Mouse (Mus musculus): ENCODE results near the gene Actn2. TPM values are rescaled to one million over a fixed set of nuclear protein-coding genes. Genes with fewer than 3 reads are reported as not detected.

Gene Actn2
- polyA plus RNA-seq, 1 experiment from 2014 or later: 1.8 TPM

DNA sequence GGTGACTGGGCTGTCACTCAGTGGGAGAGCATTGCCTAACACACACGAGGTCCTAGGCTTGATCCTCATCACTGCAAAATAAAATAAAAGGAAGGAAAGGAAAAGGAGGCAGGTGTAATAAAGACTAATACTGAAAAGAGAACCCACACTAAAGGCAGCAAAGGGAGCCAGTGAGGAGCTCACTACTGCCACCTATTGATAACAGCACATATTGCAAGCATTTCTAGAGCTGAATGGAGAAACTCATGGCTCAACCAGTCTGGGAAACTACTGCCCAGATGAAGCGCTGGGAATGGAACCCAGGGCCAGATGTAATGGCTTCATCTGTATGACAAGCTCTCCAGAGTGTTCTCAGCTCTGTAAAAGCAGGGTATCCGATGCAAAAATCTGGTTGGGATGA, 67.6 kb downstream of the Actn2 start:
- Histone ChIP-seq H3K4me1 (no peaks in the 10 kb centered on the region), H3K36me3 (no peaks in the 10 kb centered on the region), H3K4me3 (no peak overlapping the region), H3K9me3 (replicated peaks) (no peaks in the 10 kb centered on the region), H3K27me3 (ENCODE audit: low read depth, poor library complexity, severe bottlenecking) (no peaks in the 10 kb centered on the region), H3K27ac (replicated peaks) (no peak overlapping the region)
- no peak for DNase-seq (ENCODE audit: low spot score)
- 55% methylated on average over 3 of the region's 3 CpGs for WGBS

DNA sequence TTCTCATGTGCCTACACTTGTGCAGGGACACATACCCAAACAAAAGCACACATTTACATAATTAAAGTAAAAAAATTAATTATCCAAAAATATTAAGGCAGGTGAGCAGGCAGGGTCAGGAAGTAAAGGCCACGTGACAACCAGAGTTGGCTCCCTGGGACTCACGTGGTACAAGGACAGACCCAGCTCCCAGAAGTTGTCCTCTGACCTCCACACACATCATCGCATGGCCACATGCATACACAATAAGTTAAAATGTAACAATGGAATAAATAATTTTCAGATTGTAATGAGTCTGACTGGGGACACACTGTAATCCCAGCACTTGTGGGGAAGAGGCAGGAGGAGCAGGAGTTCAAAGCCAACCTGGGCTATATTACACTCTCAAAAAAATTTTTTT, 72.6 kb downstream of the Actn2 start:
- Histone ChIP-seq H3K4me1 (no peaks in the 10 kb centered on the region), H3K27me3 (ENCODE audit: low read depth, poor library complexity, severe bottlenecking) (no peaks in the 10 kb centered on the region), H3K4me3 (no peak overlapping the region), H3K27ac (replicated peaks) (no peak overlapping the region), H3K36me3 (no peaks in the 10 kb centered on the region), H3K9me3 (replicated peaks) (no peaks in the 10 kb centered on the region)
- 96% methylated on average over 3 of the region's 3 CpGs for WGBS
- no peak for DNase-seq (ENCODE audit: low spot score)

DNA sequence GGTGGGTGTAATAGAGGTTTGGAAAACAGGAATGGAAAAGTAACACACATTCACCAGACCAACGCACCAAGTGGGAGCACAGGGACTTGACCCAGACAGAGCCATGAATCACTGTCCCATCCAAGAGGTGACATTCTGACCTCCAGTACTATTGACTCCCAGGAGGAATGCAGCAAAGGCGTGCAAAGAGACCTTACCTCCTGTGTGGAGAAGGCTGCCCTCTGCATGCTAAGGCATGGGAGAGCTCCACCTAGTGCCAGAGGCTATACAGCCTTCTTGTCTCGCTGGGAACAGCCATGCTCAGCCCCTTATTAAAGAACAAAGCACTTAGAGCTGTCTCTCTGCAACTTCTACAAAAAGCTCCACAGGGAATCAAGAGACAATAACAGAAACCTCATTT, 73.5 kb downstream of the Actn2 start:
- Histone ChIP-seq H3K27me3 (ENCODE audit: low read depth, poor library complexity, severe bottlenecking) (no peaks in the 10 kb centered on the region), H3K36me3 (no peaks in the 10 kb centered on the region), H3K27ac (replicated peaks) (no peak overlapping the region), H3K4me3 (no peak overlapping the region), H3K4me1 (no peaks in the 10 kb centered on the region), H3K9me3 (replicated peaks) (no peaks in the 10 kb centered on the region)
- 67% methylated on average over 3 of the region's 3 CpGs for WGBS
- no peak for DNase-seq (ENCODE audit: low spot score)

GRCm38 (mm10) chr13:12263996-12264395, 76.6 kb downstream of the Actn2 start:
- no peak overlapping the region for H3K27ac ChIP-seq (replicated peaks)
- peaks cover 16% of the 10 kb centered on the region; the same call in 1 of the 2 replicates for H3K9me3 ChIP-seq (replicated peaks)
- no peaks in the 10 kb centered on the region for H3K4me1 ChIP-seq
- 73% methylated on average over 6 of the region's 6 CpGs for WGBS
- H3K27me3 ChIP-seq (ENCODE audit: low read depth, poor library complexity, severe bottlenecking): no peaks in the 10 kb centered on the region
- no peaks in the 10 kb centered on the region for H3K36me3 ChIP-seq
- H3K4me3 ChIP-seq: no peak overlapping the region
- no peak for DNase-seq (ENCODE audit: low spot score)

DNA sequence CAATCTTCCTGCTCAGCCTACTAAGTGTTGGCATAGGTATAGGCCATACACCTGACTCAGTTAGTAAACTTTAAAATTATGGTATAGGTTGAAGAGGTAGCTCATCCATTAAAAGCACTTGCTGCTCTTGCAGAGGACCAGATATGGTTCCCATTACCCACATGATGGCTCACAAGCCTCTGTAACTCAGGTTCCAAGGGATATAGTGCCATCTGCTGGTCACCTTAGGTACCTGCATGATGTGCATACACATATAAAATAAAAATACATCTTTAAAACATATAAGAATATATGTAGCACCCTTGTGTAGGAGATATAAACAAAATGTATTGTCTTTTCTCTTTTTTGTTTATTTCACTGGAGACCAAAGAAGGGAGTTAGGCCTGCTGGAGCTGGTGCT, 79.1 kb downstream of the Actn2 start:
- H3K27ac ChIP-seq (replicated peaks): no peak overlapping the region
- H3K9me3 ChIP-seq (replicated peaks): peaks cover 16% of the 10 kb centered on the region; the same call in 1 of the 2 replicates
- H3K4me1 ChIP-seq: peaks cover 7% of the 10 kb centered on the region
- no peaks in the 10 kb centered on the region for H3K27me3 ChIP-seq (ENCODE audit: low read depth, poor library complexity, severe bottlenecking)
- DNase-seq (ENCODE audit: low spot score): no peak
- H3K4me3 ChIP-seq: no peak overlapping the region
- no peaks in the 10 kb centered on the region for H3K36me3 ChIP-seq

GRCm38 (mm10) chr13:12257391-12258380, 82.9 kb downstream of the Actn2 start, which contains the start of gene Mtr:
Gene Mtr (minus strand): TSS chr13:12258113.
- under 1% methylated on average over 69 of the region's 69 CpGs for WGBS
- Histone ChIP-seq H3K27me3 (ENCODE audit: low read depth, poor library complexity, severe bottlenecking) (no peaks in the 10 kb centered on the region), H3K36me3 (peaks cover 11% of the 10 kb centered on the region), H3K4me3 (peak within 1 kb of the TSS; percentile 79), H3K4me1 (peaks cover 17% of the 10 kb centered on the region), H3K9me3 (replicated peaks) (peaks cover 16% of the 10 kb centered on the region; the same call in 1 of the 2 replicates), H3K27ac (replicated peaks) (peak within 1 kb of the TSS; percentile 91)
- peak; percentile 95 for DNase-seq (ENCODE audit: low spot score)

DNA sequence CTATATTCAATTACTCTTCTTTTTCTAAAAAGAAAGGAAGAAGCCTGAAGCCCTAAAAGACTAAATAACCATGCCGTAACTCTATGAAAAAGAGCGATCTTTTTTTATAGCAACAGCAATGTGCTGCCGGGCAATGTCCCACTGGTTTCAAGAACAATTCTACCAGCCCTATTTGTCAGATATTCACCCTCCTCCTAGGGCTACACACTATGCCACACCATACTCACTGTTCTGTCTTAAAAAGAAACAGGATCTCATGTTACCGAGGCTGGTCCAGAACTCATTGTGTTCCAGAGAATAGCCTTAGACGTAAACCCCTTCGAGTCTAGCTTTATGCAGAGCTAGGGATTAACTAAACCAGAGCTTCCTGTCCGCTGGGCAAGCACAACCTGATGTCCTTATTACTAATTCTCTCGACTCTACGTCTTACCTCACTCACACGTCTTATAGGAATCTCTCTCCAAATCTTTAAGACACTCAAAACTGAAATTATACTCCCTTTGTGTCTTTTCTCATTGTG, 83.6 kb downstream of the Actn2 start:
- Histone ChIP-seq H3K4me3 (peak overlapping the region; percentile 79), H3K4me1 (peaks cover 17% of the 10 kb centered on the region), H3K9me3 (replicated peaks) (peaks cover 16% of the 10 kb centered on the region; the same call in 1 of the 2 replicates), H3K36me3 (peaks cover 17% of the 10 kb centered on the region), H3K27me3 (ENCODE audit: low read depth, poor library complexity, severe bottlenecking) (no peaks in the 10 kb centered on the region), H3K27ac (replicated peaks) (peak overlapping the region; percentile 91)
- no peak for DNase-seq (ENCODE audit: low spot score)
- 14% methylated on average over 10 of the region's 10 CpGs for WGBS

DNA sequence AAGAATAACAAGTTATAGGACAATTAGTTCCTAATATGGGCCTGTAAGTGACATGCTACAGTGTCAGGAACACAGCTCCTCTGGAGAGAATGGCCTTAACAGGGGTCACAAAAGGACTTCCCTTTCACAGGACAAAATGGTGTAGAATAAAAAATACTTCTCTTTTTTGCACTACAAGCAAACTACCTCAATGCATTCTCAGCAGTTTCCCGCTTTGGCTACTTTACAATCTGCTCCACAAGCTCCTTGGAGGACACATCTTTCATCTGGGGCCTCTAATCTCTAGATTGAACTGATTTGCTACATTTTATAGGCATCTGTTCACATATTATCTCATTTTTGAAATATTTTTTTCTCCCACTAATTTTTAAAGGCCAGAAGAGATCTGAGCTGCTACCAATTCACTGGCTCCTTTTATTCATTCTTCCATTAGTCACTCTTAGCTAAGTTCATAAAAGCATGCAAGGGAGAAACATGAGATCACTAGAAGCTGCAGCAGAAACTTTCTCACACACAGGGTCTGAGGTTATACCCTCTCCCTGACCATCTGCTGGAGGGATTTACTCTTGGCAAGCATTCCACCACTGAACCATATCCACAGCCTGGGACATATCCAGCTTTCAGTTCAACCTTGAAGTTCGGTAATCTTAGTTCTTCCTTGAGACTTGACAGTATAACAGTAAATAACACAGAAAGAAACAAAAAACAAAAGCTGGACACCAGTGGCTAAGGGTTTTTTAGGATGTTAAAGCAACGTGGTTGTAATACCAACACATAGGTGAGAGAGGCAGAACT, 84.5 kb downstream of the Actn2 start:
- H3K27ac ChIP-seq (replicated peaks): no peak overlapping the region
- WGBS: 83% methylated on average over 3 of the region's 3 CpGs
- peak overlapping the region; percentile 79 for H3K4me3 ChIP-seq
- peaks cover 12% of the 10 kb centered on the region; the same call in 1 of the 2 replicates for H3K9me3 ChIP-seq (replicated peaks)
- H3K4me1 ChIP-seq: peaks cover 17% of the 10 kb centered on the region
- DNase-seq (ENCODE audit: low spot score): no peak
- no peaks in the 10 kb centered on the region for H3K27me3 ChIP-seq (ENCODE audit: low read depth, poor library complexity, severe bottlenecking)
- peaks cover 21% of the 10 kb centered on the region for H3K36me3 ChIP-seq

GRCm38 (mm10) chr13:12250496-12250895, 90.1 kb downstream of the Actn2 start:
- Histone ChIP-seq H3K9me3 (replicated peaks) (no peaks in the 10 kb centered on the region), H3K4me3 (no peak overlapping the region), H3K36me3 (peaks cover 71% of the 10 kb centered on the region), H3K27ac (replicated peaks) (no peak overlapping the region), H3K4me1 (no peaks in the 10 kb centered on the region; the same call in 1 of the 2 replicates), H3K27me3 (ENCODE audit: low read depth, poor library complexity, severe bottlenecking) (no peaks in the 10 kb centered on the region)
- no peak for DNase-seq (ENCODE audit: low spot score)
- 93% methylated on average over 3 of the region's 3 CpGs for WGBS

DNA sequence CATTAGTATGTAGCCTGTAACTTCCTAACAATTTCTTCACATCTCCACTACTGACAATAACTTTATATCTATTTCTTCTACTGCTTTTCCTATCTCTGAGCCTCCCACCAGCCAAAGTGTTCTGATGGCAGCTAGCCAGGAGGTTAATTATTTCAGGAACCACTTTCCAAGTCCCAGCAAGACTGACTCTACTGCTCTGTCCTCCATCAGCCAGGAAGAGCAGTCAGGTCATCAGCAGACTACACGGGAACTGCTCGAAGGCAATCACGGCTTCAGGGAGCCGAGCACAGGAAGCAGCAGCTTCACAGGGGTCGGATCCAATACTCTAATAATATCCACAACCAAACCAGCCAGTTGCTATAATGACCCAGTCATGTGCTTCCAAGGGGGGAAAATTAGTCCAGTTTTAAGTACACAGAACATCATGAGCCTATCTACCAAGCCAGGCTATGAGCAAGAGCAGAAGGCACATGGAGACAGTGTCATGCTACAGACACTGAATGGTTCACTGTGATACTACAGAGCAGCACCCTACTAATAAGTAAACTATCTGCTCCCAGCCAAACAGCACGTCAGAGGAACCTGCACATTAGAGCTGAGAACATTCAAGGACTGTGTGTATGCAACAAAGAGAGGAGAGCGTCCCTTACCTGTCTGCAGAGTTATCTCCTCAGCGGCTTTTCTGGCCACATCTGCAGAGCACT, 91.2 kb downstream of the Actn2 start:
- no peaks in the 10 kb centered on the region for H3K9me3 ChIP-seq (replicated peaks)
- no peak overlapping the region for H3K27ac ChIP-seq (replicated peaks)
- no peaks in the 10 kb centered on the region for H3K27me3 ChIP-seq (ENCODE audit: low read depth, poor library complexity, severe bottlenecking)
- H3K4me3 ChIP-seq: no peak overlapping the region
- H3K4me1 ChIP-seq: no peaks in the 10 kb centered on the region
- no peak for DNase-seq (ENCODE audit: low spot score)
- 96% methylated on average over 8 of the region's 8 CpGs for WGBS
- H3K36me3 ChIP-seq: peaks cover 81% of the 10 kb centered on the region

GRCm38 (mm10) chr13:12245938-12246337, 94.6 kb downstream of the Actn2 start:
- Histone ChIP-seq H3K27me3 (ENCODE audit: low read depth, poor library complexity, severe bottlenecking) (no peaks in the 10 kb centered on the region), H3K9me3 (replicated peaks) (no peaks in the 10 kb centered on the region), H3K4me1 (no peaks in the 10 kb centered on the region), H3K27ac (replicated peaks) (no peak overlapping the region), H3K36me3 (peaks cover 94% of the 10 kb centered on the region), H3K4me3 (no peak overlapping the region)
- no peak for DNase-seq (ENCODE audit: low spot score)
- 96% methylated on average over 2 of the region's 2 CpGs for WGBS

DNA sequence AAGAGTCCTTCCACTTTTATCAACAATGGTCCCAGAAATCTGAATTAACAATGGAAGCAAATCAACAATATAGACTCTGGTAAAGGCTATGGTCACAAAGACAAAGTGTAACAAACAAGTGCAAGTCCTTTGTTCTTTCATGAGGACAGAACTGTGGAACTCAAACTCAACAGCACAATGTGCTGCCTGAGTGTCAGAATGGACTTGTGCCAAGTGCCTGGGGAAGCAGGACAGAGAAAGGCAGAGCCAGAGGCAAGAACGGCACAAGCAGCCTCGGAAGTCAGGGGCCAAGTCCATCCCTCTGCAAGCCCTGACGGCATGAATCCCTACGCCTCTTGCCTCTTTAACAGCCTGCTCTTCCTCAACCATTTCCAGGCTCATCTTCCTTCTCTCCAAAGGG, 96.6 kb downstream of the Actn2 start:
- H3K36me3 ChIP-seq: peaks cover 96% of the 10 kb centered on the region
- H3K4me1 ChIP-seq: no peaks in the 10 kb centered on the region
- no peaks in the 10 kb centered on the region for H3K9me3 ChIP-seq (replicated peaks)
- DNase-seq (ENCODE audit: low spot score): no peak
- WGBS: 97% methylated on average over 4 of the region's 4 CpGs
- H3K4me3 ChIP-seq: no peak overlapping the region
- H3K27me3 ChIP-seq (ENCODE audit: low read depth, poor library complexity, severe bottlenecking): no peaks in the 10 kb centered on the region
- no peak overlapping the region for H3K27ac ChIP-seq (replicated peaks)

All from midbrain, embryonic 10.5 days (tissue).